Mouse (Mus musculus): ENCODE results near the gene Pcdh7. TPM values are rescaled to one million over a fixed set of nuclear protein-coding genes. Genes with fewer than 3 reads are reported as not detected.

Pcdh7 gene
- polyA plus RNA-seq, 1 experiment = not detected

DNA sequence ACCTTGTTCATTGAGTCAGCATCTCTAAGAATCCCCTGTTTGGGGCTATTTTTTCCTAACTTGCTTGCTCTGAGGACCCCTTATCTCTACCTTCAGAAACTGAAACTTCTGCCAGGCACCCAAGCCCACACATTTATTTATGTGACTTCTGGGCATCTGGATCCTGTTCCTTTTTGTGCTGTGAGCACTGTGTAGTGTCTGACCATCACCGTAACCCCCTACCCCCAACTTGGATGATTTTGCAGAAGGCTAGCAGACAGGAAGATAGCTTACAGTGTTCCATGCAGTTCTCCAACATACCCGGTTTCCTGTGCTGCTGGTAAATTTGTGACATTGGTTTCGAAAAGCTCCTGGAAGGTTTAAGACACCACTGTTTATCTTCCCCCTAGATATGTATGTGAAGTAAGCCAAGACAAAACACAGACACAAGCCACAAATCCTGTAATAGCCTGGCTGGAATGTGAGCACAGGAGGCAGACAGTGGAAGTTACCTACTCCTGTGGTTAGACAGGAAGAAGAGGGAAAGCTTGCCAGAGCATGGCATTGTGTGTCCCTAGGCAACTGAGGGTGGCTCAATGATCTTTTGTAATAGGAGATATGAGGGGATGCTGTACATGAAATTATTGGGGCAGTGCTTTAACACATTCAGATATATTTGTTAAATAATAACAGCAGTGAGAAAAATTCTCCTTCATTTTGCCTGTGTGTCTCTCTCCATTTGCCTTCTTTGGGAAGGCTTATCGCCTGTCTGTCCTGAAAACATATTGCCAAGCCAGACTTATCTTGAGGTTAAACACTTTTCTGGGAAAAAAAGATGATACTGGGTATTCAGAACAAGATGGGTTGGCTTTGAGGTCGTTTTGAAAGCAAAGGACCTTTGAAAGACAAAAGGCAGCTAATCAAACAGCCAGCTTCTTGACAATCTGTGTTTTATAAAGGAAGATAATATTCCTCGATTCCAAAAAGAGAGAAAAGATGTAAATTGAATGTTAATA lies 42.6 kb downstream of the Pcdh7 start:
- H3K27ac ChIP-seq (ENCODE audit: insufficient read depth, low read depth, low read length) = no peak overlapping the region
- no peak overlapping the region for H3K4me3 ChIP-seq (ENCODE audit: insufficient read depth, low read depth, low read length)
- WGBS = 72% methylated on average over 6 of the region's 6 CpGs
- peaks cover 5% of the 10 kb centered on the region; the same call in 1 of the 2 replicates for H3K4me1 ChIP-seq (ENCODE audit: control insufficient read depth, insufficient read depth, low read length)
- TF ChIP-seq POLR2A (IDR thresholded peaks at IDR 0.05; ENCODE audit: insufficient read depth, low read depth, low read length) (no peak), CTCF (IDR thresholded peaks at IDR 0.05; ENCODE audit: insufficient read depth, low read depth, low read length) (no peak)

DNA sequence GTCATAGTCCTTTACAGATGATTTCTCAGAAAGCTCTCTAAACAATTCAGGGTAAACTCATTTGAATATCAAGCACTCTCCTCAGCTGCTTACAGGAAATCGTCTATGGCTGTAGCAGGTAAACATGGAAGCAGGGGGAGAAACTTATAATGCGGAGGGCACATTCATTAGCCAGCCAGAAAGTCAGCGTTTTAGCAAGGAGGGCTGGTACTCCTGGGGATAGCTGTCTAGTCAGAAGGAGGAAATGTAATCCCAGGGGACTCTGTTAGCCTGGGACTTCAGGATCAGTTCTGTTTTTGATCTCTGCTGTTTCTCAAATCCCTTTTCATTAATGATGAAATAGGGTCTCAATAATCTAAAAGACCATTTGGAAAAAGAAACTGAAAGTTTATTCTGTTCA lies 47.6 kb downstream of the Pcdh7 start:
- Histone ChIP-seq H3K27ac (ENCODE audit: insufficient read depth, low read depth, low read length) (no peak overlapping the region), H3K4me1 (ENCODE audit: control insufficient read depth, insufficient read depth, low read length) (no peaks in the 10 kb centered on the region), H3K4me3 (ENCODE audit: insufficient read depth, low read depth, low read length) (no peak overlapping the region)
- 56% methylated on average over 3 of the region's 3 CpGs for WGBS
- no peak for TF ChIP-seq CTCF (IDR thresholded peaks at IDR 0.05; ENCODE audit: insufficient read depth, low read depth, low read length)
- TF ChIP-seq POLR2A (IDR thresholded peaks at IDR 0.05; ENCODE audit: insufficient read depth, low read depth, low read length) = no peak

DNA sequence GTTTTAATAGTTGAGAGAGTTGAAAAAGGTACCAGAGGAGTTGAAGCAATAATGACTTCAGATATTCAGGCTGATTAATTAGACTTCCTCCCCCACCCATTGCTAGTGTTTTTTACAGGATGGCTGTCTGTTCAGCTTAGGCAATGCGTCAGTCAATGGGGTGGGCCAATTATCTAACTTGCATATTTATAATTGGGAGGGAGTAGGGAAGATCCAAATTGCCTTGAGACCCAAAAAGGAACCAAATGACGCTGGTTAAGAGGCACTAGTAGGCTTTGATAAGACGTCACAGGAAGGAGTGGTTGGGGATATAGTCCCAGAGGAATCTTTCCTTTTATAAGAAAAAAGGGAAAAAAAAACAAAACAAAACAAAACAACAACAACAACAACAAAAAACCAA lies 49.6 kb downstream of the Pcdh7 start:
- no peak overlapping the region for H3K4me3 ChIP-seq (ENCODE audit: insufficient read depth, low read depth, low read length)
- H3K4me1 ChIP-seq (ENCODE audit: control insufficient read depth, insufficient read depth, low read length) = no peaks in the 10 kb centered on the region
- 63% methylated on average over 3 of the region's 3 CpGs for WGBS
- no peak overlapping the region for H3K27ac ChIP-seq (ENCODE audit: insufficient read depth, low read depth, low read length)
- TF ChIP-seq POLR2A (IDR thresholded peaks at IDR 0.05; ENCODE audit: insufficient read depth, low read depth, low read length) = no peak
- no peak for TF ChIP-seq CTCF (IDR thresholded peaks at IDR 0.05; ENCODE audit: insufficient read depth, low read depth, low read length)

DNA sequence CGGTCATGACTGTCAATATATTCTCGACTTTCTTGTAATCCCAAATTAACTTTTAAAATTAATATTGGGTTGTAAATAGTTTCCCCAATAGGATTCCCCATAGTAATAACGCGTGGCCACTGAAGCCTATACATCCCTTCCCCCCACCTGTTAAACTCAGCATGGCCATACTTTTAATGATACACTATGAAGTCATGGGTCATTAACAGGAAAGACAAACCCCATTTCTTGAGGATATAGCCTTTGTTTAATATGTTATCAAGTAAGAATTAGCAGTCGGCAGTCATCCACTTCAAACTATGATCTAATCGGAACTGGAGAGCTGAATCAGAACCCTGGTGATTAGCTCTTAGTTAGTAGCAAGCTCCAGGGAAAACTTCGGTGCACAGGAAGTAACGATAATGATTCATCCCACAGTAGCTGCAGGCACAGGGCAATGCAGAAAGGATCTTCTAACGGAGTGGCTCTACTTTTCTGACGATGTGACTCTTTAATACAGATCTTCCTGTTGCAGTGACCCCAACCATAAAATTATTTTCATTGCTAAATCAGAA lies 50.8 kb downstream of the Pcdh7 start:
- TF ChIP-seq POLR2A (IDR thresholded peaks at IDR 0.05; ENCODE audit: insufficient read depth, low read depth, low read length) = no peak
- TF ChIP-seq CTCF (IDR thresholded peaks at IDR 0.05; ENCODE audit: insufficient read depth, low read depth, low read length) = no peak
- no peaks in the 10 kb centered on the region for H3K4me1 ChIP-seq (ENCODE audit: control insufficient read depth, insufficient read depth, low read length)
- H3K27ac ChIP-seq (ENCODE audit: insufficient read depth, low read depth, low read length) = no peak overlapping the region

DNA sequence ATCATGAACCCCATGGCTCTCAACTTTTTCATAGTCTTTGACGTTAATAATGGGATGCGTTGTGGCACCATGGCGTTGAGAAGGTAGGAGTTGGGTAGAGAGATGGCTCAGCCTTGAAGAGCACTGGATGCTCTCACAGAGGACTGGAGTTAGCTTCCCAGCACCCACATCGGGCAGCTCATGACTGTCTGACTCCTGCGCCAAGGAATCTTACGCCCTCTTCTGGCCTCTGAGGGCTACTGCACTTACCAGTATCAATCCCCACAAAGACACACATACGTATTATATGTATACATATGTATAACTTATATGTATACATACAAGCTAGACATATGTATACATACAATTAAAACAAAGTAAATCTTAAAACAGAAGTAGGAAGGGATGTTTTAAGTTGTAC lies 51.9 kb downstream of the Pcdh7 start:
- Histone ChIP-seq H3K4me1 (ENCODE audit: control insufficient read depth, insufficient read depth, low read length) (no peaks in the 10 kb centered on the region), H3K27ac (ENCODE audit: insufficient read depth, low read depth, low read length) (no peak overlapping the region), H3K4me3 (ENCODE audit: insufficient read depth, low read depth, low read length) (no peak overlapping the region)
- WGBS = 94% methylated on average over 7 of the region's 7 CpGs
- TF ChIP-seq POLR2A (IDR thresholded peaks at IDR 0.05; ENCODE audit: insufficient read depth, low read depth, low read length) = no peak
- no peak for TF ChIP-seq CTCF (IDR thresholded peaks at IDR 0.05; ENCODE audit: insufficient read depth, low read depth, low read length)

More for the DNA sequence above, 50.8 kb downstream of the Pcdh7 start:
- 68% methylated on average over 10 of the region's 10 CpGs for WGBS
- no peak overlapping the region for H3K4me3 ChIP-seq (ENCODE audit: insufficient read depth, low read depth, low read length)

DNA sequence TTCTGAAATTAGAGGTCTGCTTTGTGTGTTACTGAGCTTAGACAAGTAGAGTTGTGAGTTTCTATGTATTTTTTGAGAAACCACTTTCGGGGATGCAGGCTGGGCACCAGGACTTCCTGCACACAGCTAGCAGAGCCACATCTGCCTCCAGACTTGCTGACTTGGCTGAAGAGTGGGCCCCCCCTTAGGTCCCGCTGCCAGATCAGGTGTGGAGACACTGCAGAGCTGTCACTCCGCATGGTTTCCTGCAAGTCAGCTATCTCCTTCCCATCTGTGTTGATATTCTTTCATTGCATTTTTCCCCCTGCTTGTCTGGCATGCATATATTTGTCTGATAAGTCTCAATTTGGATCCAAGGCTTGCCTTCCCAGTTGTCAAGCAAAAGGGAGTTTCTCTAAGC lies 52.6 kb downstream of the Pcdh7 start:
- H3K27ac ChIP-seq (ENCODE audit: insufficient read depth, low read depth, low read length) = no peak overlapping the region
- no peak overlapping the region for H3K4me3 ChIP-seq (ENCODE audit: insufficient read depth, low read depth, low read length)
- WGBS = 91% methylated on average over 3 of the region's 3 CpGs
- no peak for TF ChIP-seq POLR2A (IDR thresholded peaks at IDR 0.05; ENCODE audit: insufficient read depth, low read depth, low read length)
- TF ChIP-seq CTCF (IDR thresholded peaks at IDR 0.05; ENCODE audit: insufficient read depth, low read depth, low read length) = no peak
- H3K4me1 ChIP-seq (ENCODE audit: control insufficient read depth, insufficient read depth, low read length) = no peaks in the 10 kb centered on the region

DNA sequence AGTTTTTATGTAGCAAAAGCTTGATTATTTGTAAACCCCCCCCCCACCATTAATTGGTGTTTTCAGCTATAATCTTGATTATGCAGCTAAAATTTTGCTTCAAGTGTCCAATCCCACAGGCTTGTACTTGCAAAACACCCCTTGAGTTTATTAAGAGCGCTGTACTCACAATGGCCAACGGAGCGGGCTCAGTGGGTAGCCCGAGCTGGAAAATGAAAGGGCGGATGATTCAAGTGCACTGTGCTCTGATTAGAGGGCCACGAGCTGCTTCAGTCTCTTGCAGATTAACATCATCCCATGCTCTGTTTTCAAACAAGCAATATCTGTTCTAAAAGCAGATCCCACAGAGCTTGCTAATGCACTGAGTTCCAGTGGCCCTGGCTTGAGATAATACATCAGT lies 53.4 kb downstream of the Pcdh7 start:
- H3K27ac ChIP-seq (ENCODE audit: insufficient read depth, low read depth, low read length) = no peak overlapping the region
- no peak for TF ChIP-seq POLR2A (IDR thresholded peaks at IDR 0.05; ENCODE audit: insufficient read depth, low read depth, low read length)
- TF ChIP-seq CTCF (IDR thresholded peaks at IDR 0.05; ENCODE audit: insufficient read depth, low read depth, low read length) = no peak
- no peak overlapping the region for H3K4me3 ChIP-seq (ENCODE audit: insufficient read depth, low read depth, low read length)
- 59% methylated on average over 6 of the region's 6 CpGs for WGBS
- H3K4me1 ChIP-seq (ENCODE audit: control insufficient read depth, insufficient read depth, low read length) = no peaks in the 10 kb centered on the region

DNA sequence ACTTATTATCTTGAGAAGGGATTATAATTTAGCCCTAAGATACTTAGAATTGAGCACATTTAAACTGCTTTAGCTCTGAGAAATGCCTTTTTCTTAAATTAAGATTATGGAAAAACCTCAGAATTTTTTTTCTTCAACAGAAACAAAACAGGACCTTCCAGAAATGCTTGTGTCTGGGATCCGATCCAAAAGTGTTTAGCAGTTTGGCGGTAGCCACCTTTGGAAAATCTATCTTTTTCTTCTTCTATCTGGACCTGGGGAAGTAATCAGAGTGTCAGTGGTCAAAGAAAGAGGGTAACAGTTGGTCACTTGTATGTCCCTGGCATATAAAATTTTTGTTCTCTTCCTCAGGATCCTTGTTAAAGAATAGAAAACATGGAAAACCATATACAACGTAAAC lies 54.9 kb downstream of the Pcdh7 start:
- TF ChIP-seq CTCF (IDR thresholded peaks at IDR 0.05; ENCODE audit: insufficient read depth, low read depth, low read length) (no peak), POLR2A (IDR thresholded peaks at IDR 0.05; ENCODE audit: insufficient read depth, low read depth, low read length) (no peak)
- 73% methylated on average over 3 of the region's 3 CpGs for WGBS
- Histone ChIP-seq H3K27ac (ENCODE audit: insufficient read depth, low read depth, low read length) (no peak overlapping the region), H3K4me1 (ENCODE audit: control insufficient read depth, insufficient read depth, low read length) (no peaks in the 10 kb centered on the region), H3K4me3 (ENCODE audit: insufficient read depth, low read depth, low read length) (no peak overlapping the region)

DNA sequence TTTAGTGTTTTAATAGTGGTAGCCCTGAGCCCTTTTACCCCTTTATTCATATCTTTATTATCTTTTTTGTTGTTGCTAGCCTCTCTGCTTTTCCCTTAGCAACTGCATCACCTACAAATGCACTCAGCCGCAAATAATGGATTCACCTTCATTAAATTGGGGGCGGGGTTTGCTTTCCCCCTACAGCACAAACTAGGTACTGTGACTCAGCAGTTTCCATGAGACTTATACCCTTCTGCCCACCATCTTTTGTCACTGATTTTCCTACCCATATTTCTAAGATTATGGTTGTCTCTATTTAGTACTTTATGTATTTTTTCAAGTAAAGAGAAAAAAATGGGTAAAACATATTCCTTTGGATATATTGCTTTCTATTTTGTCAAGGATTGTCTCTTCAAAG lies 56.7 kb downstream of the Pcdh7 start:
- 90% methylated on average over 2 of the region's 2 CpGs for WGBS
- no peaks in the 10 kb centered on the region for H3K4me1 ChIP-seq (ENCODE audit: control insufficient read depth, insufficient read depth, low read length)
- H3K4me3 ChIP-seq (ENCODE audit: insufficient read depth, low read depth, low read length) = no peak overlapping the region
- no peak overlapping the region for H3K27ac ChIP-seq (ENCODE audit: insufficient read depth, low read depth, low read length)
- TF ChIP-seq CTCF (IDR thresholded peaks at IDR 0.05; ENCODE audit: insufficient read depth, low read depth, low read length) (no peak), POLR2A (IDR thresholded peaks at IDR 0.05; ENCODE audit: insufficient read depth, low read depth, low read length) (no peak)
